Mouse (Mus musculus) E14TG2a.4 (cell line): ENCODE measurements around the gene Ptprm.

Experiments
- H3K27me3 ChIP-seq: 2 replicates; pipeline ENCODE4 v1.6.1; 2014; ENCODE audit warnings: low read length, control low read depth; ENCODE audit not compliant: insufficient read depth
- H3K36me3 ChIP-seq: 2 replicates; pipeline ENCODE4 v1.6.1; 2014; ENCODE audit warnings: low read length, control low read depth; ENCODE audit not compliant: insufficient read depth
- H3K4me1 ChIP-seq: replicated peaks from 2 replicates; pipeline ENCODE4 v1.6.1; 2014; ENCODE audit warnings: low read depth, low read length, control low read depth
- H3K4me3 ChIP-seq: replicated peaks from 2 replicates; pipeline ENCODE4 v1.5.1; 2014; ENCODE audit warnings: mild to moderate bottlenecking, low read length
- H3K9me3 ChIP-seq: 2 replicates; pipeline ENCODE4 v1.6.1; 2014; ENCODE audit warnings: low read length, control low read depth
- CTCF ChIP-seq: conservative IDR thresholded peaks from 2 replicates; pipeline ENCODE4 v1.5.1; 2014; ENCODE audit warnings: low read length
- NANOG ChIP-seq: IDR thresholded peaks from 2 replicates; pipeline ENCODE4 v1.6.1; 2014; ENCODE audit warnings: borderline replicate concordance, low read length, mixed read lengths
- POU5F1 ChIP-seq: IDR thresholded peaks from 2 replicates; pipeline ENCODE4 v1.6.1; 2014; ENCODE audit warnings: low read length, borderline replicate concordance

Gene Ptprm

GRCm38 (mm10) chr17:66801831-66802687 lies 552.2 kb downstream of the Ptprm start:
- Histone ChIP-seq H3K27me3 (0 out of 2 replicates have a peak, but pooled peaks cover 3% of the 10 kb centered on the region), H3K4me3 (no peak overlapping the region), H3K36me3 (no peaks in the 10 kb centered on the region), H3K4me1 (0 out of 2 replicates have a peak, but pooled peaks cover 5% of the 10 kb centered on the region), H3K9me3 (no peaks in the 10 kb centered on the region)
- no peak for TF ChIP-seq CTCF
- TF ChIP-seq NANOG, result no peak
- TF ChIP-seq POU5F1, result no peak

- TF ChIP-seq POU5F1, result no peak
- no peak for TF ChIP-seq NANOG
- no peak for TF ChIP-seq CTCF
- H3K4me3 ChIP-seq, result no peak overlapping the region
- 0 out of 2 replicates have a peak, but pooled peaks cover 5% of the 10 kb centered on the region for H3K4me1 ChIP-seq
- no peaks in the 10 kb centered on the region for H3K36me3 ChIP-seq
- no peaks in the 10 kb centered on the region for H3K9me3 ChIP-seq
- H3K27me3 ChIP-seq, result 0 out of 2 replicates have a peak, but pooled peaks cover 3% of the 10 kb centered on the region
These were observed 554.0 kb downstream of the Ptprm start for GRCm38 (mm10) chr17:66800231-66800630.

- no peaks in the 10 kb centered on the region for H3K4me1 ChIP-seq
- H3K27me3 ChIP-seq, result no peaks in the 10 kb centered on the region
- no peaks in the 10 kb centered on the region for H3K9me3 ChIP-seq
- H3K4me3 ChIP-seq, result no peak overlapping the region
- TF ChIP-seq POU5F1, result no peak
- TF ChIP-seq CTCF, result no peak
- TF ChIP-seq NANOG, result no peak
- no peaks in the 10 kb centered on the region for H3K36me3 ChIP-seq
These were observed 568.1 kb downstream of the Ptprm start for GRCm38 (mm10) chr17:66786166-66786565.

GRCm38 (mm10) chr17:66785586-66785985 lies 568.7 kb downstream of the Ptprm start:
- H3K9me3 ChIP-seq, result no peaks in the 10 kb centered on the region
- H3K36me3 ChIP-seq, result no peaks in the 10 kb centered on the region
- no peak overlapping the region for H3K4me3 ChIP-seq
- no peak for TF ChIP-seq NANOG
- TF ChIP-seq POU5F1, result no peak
- TF ChIP-seq CTCF, result no peak
- no peaks in the 10 kb centered on the region for H3K4me1 ChIP-seq
- no peaks in the 10 kb centered on the region for H3K27me3 ChIP-seq

GRCm38 (mm10) chr17:66783601-66784000 lies 570.7 kb downstream of the Ptprm start:
- Histone ChIP-seq H3K4me1 (no peaks in the 10 kb centered on the region), H3K27me3 (no peaks in the 10 kb centered on the region), H3K9me3 (no peaks in the 10 kb centered on the region), H3K36me3 (no peaks in the 10 kb centered on the region), H3K4me3 (no peak overlapping the region)
- TF ChIP-seq NANOG (no peak), CTCF (no peak), POU5F1 (no peak)

GRCm38 (mm10) chr17:66783075-66783492 lies 571.2 kb downstream of the Ptprm start:
- Histone ChIP-seq H3K36me3 (no peaks in the 10 kb centered on the region), H3K9me3 (no peaks in the 10 kb centered on the region), H3K27me3 (no peaks in the 10 kb centered on the region), H3K4me1 (no peaks in the 10 kb centered on the region), H3K4me3 (no peak overlapping the region)
- TF ChIP-seq POU5F1 (no peak), CTCF (no peak), NANOG (no peak)

- Histone ChIP-seq H3K4me1 (no peaks in the 10 kb centered on the region), H3K36me3 (no peaks in the 10 kb centered on the region), H3K4me3 (no peak overlapping the region), H3K9me3 (no peaks in the 10 kb centered on the region), H3K27me3 (no peaks in the 10 kb centered on the region)
- TF ChIP-seq NANOG (no peak), CTCF (no peak), POU5F1 (no peak)
These were observed 572.3 kb downstream of the Ptprm start for GRCm38 (mm10) chr17:66781910-66782309.

- no peaks in the 10 kb centered on the region for H3K27me3 ChIP-seq
- H3K36me3 ChIP-seq, result no peaks in the 10 kb centered on the region
- no peak for TF ChIP-seq CTCF
- TF ChIP-seq NANOG, result no peak
- TF ChIP-seq POU5F1, result no peak
- no peaks in the 10 kb centered on the region for H3K9me3 ChIP-seq
- no peak overlapping the region for H3K4me3 ChIP-seq
- no peaks in the 10 kb centered on the region for H3K4me1 ChIP-seq
These were observed 575.2 kb downstream of the Ptprm start for GRCm38 (mm10) chr17:66779026-66779425.
